Mouse (Mus musculus): Measurements from ENCODE around the gene Uroc1.

The Uroc1 gene

GRCm38 (mm10) chr6:90359445-90359844 lies 26.4 kb downstream of the Uroc1 start:
- no peak for DNase-seq

DNA sequence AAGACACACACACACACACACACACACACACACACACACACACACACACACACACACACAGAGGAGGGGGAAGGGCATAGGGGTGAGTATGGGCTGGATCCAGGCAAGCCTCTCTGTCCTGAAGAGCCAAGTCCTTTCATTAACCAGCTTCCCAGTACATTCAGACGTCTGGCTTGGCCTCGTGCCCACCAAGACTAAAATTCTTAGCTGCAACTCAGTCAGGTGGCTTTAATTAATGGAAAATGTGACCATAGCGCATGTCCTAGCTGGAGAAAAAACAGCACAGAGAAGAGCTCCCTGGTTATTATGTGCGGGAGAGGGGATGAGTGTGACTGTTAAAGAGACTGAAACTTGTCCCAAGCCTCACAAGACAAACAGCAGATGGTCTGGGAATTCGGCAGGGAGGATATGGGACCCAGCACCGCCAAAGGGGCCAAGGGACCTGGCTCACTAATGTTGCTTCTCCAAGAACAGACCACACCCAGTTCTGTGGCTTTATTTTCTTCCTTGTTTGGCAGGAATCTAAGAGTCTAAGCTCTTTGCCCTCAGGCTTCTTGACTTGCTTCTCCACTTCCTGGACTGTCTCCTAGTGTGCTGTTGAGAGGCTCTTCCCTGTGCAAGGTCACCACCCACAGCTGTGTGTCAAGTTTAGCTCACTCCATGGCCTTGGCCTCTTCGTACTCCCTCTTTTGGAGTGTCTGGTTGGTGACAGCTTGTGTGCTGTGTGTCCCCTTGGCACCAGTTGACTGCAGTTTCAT lies 27.1 kb downstream of the Uroc1 start:
- DNase-seq = peak; percentile 37

DNA sequence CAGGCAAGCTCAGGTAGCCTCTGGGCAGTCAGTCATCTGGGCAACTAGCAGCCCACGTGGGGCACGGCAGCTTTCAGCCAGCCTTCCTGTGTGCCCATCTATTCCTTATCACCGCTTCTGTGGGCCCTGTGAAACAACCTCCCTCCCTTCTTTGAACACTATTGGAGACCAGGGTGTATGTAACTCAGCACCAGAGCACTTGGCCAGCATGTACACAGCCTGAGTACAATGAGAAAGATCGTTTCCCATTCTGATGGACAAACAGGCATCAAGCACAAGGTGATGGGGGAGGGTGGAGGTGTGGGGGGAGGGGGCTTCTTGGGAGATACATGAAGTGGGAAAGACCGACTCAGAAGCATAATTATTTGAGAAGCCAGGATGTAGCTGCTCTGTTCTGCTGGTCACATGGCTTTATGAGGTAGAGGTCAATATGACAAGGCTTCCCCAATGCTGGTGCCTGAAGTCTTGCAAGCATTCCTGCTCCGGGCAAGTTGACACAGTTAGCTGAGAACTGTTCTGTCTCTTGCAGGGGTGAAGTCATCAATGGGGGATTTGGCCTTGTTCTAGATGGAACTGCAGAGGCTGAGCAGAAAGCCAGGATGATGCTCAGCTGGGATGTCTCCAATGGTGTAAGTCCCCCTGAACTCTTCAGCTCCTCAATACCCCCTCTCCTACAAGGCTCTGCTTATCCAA lies 28.0 kb downstream of the Uroc1 start:
- no peak for DNase-seq

DNA sequence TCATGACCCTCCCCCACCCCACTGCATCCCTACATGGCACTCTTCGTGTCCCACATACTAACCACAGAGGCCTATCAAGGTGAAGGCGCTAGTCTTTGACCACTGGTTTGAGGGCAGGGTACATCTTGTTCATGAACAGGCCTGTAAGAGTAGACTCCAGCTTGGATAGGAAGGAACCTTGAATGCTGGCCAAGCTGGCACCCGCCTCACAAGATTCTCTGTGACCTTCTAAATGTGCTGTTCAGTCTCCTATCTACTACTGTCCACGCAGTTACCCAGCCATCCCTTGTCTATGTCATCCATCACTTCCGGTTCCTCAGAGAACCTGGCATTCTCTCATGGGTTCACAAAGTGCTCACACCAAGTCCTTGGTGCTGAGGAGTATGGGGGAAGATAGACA lies 30.2 kb downstream of the Uroc1 start:
- no peak for DNase-seq

DNA sequence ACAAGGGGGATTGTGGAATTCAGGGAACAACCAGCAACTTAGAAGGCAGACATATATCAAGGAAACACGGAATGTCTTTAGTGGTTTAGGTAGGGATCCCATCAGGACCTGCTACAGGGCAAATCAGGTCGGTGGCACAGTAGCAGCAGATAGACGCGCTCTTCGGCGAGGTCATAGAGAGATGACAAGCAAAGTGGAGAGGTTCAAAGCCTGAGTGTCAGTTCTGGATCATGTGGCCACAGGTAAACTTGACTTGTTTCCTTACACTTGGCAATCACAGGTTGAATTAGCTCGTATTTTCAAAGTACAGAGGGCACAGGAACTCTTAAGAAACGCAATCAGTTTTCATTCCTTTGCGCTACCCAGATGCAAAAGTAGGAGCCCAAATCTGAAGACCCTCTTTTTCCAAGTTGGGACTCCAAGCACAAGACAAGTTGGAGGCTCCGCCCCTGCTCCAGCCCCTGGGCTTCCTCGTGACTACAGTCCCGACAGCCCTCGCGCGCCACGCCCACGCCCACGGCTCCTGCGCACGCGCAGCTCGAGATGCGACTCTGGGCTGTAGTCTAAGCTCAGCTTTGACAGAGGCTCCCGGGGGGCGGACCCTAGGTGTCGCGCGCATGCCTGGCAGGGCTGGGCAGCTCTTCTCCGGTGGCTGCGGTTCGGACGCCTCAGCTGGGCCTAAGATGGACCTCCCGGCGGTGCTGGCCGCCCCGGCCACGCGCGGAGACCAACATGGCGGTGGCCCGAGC lies 36.1 kb downstream of the Uroc1 start, which contains the start of gene Zxdc:
Zxdc (plus strand) TSS at position 517 of the 749 bp plus-strand sequence.
- peak; percentile 100 for DNase-seq

- DNase-seq = peak; percentile 35
Measured at GRCm38 (mm10) chr6:90369725-90370553, 36.9 kb downstream of the Uroc1 start.

- no peak for DNase-seq
Measured at GRCm38 (mm10) chr6:90374647-90375046, 41.6 kb downstream of the Uroc1 start.

DNA sequence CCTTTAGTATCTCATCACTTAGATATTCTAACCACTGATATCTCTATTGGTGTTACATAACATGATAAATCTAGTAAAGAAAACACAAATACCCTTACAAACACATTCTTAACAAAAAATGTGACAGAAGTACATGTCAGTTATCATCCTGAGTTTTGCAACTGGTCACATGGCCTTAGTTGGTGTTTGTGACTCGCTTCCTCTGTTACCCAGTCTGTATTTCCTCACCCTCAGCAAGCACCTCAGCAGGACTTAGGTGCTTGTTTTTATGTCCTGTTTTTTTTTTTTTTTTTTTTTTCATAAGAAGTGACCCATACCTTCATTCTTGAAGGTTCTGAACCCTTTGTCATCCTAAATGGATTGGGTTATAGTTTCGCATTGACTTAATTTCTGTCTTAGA lies 44.6 kb downstream of the Uroc1 start:
- DNase-seq = no peak

GRCm38 (mm10) chr6:90381465-90381864 lies 48.4 kb downstream of the Uroc1 start:
- no peak for DNase-seq

GRCm38 (mm10) chr6:90390629-90391028 lies 57.5 kb downstream of the Uroc1 start:
- DNase-seq = no peak

GRCm38 (mm10) chr6:90393948-90394347 lies 60.9 kb downstream of the Uroc1 start:
- DNase-seq = no peak

DNA sequence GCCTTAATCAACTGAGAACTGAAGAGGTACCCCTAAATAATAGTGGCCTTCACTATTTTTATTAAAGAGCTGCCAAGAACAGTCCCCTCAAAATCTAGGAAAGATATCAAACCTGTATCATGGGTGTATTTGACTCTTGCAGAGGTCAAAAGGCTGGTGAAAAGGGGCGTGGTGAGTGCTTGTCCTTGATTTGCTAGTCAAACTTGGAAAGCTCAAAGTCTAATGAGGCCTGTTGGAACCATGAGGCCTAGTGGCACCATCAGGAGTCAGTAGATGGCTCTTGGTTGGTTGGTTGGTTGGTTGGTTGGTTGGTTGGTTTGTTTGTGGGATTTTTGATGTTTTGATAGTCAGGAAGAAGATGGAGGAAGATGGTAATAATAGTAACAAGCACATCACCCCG lies 62.7 kb downstream of the Uroc1 start:
- DNase-seq = no peak

DNA sequence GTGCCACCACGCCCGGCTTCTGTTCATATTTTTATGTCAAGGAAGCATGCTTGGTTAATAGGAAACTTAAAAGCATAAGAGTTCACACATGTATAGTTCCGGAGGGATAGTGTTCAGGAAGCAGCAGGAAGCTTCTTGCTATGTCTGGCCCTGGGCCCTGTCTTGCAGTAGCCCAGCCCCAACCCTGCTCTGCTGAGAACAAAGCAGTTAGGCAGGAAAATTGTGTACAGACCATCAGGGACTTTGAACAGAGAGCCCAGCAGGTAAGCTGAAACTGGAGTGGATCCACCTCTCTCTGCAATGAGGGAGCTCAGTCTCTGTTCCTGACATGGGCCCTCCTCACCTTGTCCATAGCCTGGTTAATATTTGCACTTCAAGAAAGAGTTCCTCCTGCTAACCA lies 64.2 kb downstream of the Uroc1 start:
- no peak for DNase-seq

GRCm38 (mm10) chr6:90408632-90409031 lies 75.5 kb downstream of the Uroc1 start:
- DNase-seq = no peak

DNA sequence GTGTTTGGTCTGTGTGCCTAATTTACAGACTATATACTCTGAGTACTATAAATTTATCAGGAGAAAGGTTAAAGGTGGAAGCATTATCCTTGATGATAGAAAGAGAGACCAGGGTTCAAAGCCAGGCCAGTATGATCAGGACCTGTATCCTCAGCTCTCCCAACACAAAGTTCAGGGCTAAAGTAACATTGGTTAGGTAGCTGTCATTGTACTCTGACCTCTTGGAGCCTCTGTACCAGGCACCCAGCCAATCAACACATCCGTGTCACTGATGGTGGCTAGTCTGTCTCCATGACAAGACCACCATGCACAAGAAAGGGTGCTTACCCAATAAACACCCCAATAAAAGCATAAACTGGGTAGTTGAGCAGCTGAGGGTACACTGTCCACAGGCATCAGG lies 77.9 kb downstream of the Uroc1 start:
- DNase-seq = no peak

DNA sequence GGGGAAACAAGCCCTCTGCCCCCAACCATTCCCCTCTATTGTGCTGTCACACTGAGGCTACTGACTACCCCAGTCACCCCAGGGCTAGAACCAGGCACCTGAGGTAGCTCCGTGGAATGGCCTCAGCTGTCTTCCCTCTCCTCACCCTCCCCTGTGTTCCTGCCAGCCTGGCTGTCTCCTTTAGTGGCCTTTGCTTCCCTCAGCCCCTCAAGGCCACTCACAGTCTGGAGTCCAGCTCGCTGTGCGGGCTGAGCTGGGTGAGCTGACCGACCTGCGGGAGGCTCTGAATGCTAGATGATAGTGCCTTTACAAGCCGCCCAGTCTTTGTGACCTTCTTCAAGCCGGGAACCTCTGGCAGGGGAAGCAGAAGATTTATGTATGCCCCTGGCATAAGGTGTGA lies 78.8 kb downstream of the Uroc1 start:
- no peak for DNase-seq
